Mouse (Mus musculus): ENCODE results near the gene H60b.
"Not testable (repeated sequence)": the region's sequence is repeated elsewhere in the genome, so short reads cannot be mapped to it uniquely, and the experiment has no call there.

The H60b gene

DNA sequence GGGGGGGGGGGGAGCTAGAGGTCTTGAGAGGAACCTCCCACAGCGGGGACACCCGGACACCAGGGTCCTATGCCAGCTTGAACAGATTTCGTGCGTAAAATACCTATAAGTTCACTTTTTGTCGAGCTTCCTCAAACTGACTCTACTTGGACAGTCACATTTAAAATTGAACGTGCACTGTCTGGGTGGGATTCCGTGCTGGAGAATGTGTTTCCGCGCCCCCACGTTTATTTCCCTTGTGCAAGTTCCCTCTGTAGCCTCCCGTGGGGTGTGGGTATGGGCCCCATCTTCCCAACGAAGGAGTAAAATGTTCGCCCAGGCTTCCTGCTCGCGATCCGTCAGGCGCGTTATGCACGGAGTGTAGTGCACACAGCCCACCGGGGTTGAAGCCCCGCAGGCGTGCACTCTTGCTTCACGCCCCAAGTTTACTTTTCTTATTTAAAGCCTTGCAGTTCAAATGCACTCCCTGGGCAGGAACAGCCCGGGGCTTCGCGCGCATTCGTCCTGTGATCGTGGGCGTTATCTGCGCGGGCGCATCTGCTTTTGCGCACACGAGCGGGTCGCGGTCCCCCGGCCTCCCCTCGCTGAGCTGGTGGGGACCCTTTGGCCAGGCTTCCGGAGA lies 115.4 kb downstream of the H60b start:
- no peak for DNase-seq (ENCODE audit: extremely low spot score, low spot score)

DNA sequence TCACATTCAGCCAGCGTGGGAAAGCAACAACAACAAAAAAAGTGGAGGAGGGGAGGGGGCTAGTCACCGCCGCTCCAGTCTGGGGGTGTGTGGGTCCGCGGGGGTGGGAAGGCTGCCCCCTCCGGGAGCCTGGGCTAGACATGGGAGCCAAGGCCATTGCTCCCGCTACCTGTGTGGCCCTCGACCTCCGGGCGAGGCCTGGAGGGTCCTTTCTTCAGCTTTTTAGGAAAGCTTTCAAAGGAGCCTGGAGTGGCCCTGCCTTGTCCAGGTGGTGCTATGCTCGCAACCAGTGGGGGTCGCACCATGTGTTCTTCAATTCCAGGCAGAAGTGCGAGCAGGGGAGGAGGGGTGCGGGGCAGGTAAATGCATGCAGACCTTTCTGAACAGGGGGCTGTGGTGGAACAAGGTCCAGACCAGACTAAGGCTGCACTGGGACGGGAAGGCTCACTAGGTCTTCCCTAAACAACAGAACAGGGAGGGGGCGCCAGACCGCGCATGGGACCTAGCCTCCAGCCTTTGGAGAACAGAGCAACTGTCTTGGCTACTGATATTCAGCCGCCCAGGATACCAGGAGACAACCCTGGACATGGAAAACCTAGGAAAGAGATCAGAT lies 116.2 kb downstream of the H60b start:
- peak; percentile 29 for DNase-seq (ENCODE audit: extremely low spot score, low spot score)

DNA sequence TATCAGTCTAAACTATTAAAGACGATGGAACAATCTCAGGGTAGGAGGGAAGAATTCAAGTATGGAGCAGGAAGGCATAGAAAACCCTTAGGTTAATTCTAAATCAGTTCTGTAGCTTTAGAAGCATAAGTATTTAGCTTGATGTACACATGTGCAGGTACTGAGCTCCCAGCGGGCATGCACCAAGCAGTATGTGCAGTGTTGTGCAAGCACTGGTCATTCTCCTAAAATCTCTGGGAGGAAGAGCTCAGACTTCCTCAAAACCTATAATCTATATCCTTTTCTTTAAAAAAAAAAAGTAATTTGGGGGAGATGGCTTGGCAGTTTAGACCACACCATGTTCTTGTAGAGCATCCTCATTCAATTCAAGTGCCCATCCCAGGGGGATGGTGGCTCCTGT lies 120.1 kb downstream of the H60b start:
- DNase-seq (ENCODE audit: extremely low spot score, low spot score), result not testable (repeated sequence)

DNA sequence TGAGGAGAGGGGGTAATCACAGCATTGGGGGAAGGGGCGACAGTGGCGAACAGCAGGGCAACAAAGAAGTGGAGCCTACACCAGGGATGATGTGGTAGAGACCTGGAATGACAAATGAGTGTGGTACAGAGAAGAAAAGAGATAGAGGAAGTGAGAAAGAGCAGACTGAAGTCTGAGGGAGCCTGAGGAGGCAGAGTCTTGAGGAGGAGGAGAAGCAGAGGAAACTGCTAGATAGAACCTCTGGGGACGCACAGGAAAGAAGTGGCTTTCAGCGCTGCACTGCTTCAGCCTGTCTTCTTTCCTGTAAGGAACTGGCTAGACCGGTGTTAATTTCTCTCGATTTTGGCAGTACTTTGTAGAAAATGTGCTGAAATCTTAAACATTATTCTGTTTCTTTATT lies 124.4 kb downstream of the H60b start:
- DNase-seq (ENCODE audit: extremely low spot score, low spot score), result no peak

DNA sequence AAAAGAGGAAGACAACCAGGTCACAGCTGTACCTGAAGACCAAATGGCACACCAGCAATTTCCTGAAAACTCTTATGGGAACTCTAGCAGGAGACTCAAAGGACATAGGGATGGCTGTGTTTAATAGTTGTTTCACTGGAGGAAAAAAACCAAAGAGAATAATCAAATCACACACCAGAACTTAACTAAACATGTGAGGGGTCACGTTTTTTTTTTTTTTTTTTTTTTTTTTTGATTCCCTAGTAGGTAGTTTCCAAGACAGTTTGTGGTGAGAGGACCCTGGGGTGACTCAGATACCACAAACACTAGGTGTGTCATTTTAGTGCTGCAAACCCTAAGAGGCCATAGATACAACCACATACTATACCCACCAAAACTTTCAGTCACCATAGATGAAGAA lies 137.3 kb downstream of the H60b start:
- DNase-seq (ENCODE audit: extremely low spot score, low spot score), result no peak

DNA sequence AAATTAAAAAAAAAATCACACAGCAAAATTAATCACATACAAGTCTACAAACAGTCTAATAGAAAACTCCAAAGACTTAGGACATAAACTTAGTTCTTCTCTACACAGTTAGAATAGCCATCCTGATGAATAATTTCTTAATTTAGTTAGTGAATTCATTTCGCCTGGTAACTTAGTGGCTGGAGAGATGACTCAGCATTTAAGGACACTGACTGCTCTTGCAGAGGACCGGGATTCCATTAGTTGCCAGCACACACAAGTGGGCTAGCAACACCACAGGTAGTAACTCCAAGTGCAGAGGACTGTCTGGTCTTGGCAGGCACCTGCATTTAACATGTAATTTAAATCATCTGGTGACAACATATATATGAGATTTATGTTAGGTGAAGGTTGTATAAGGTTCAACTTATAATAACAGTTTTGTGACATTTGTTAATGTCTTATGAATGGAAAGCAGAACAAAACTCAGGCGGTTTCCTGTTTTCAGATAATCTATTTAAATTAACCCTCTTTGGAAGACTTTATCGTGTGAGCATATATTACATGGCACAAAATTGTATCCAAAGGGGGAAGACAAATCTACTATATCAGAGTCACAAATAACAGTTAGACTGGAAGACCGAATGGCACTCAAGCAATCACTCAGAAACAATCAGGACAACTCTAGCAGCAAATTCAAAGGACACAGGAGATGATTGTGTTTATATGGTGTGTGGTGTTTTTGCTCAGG lies 138.8 kb downstream of the H60b start:
- no peak for DNase-seq (ENCODE audit: extremely low spot score, low spot score)

DNA sequence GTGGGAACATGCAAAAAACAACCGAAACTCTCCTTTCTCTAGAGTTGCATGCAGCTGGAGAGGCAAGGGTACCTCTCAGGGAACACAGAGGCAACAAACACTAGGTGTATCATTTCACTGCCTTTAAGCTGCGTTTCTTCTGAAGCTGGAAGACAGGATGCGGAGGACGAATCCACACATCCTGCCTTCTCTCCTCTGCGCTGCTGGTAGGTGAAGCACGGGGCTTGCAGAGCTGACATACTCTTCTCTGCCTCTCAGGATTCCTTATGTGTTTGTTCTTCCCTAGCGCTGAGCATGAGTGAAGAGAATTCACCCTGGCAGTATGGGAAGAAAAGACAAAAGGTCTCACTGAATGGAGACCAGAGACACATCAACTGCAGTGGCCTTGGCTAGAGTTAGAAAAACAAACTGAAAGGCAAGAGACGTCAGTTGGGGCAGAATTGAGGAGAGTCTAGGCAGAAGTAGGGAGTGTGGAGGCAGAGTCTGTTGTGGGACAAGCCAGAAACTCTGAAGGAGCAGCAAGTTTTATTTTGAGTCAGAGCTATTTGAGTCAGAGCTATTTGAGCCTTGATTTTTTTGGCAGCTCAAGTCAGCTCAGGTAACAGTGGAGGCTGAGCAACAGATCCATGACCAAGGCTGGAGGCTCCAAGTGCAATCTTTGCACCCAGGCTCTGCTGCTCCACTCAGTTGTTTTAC lies 139.5 kb downstream of the H60b start:
- DNase-seq (ENCODE audit: extremely low spot score, low spot score), result no peak

DNA sequence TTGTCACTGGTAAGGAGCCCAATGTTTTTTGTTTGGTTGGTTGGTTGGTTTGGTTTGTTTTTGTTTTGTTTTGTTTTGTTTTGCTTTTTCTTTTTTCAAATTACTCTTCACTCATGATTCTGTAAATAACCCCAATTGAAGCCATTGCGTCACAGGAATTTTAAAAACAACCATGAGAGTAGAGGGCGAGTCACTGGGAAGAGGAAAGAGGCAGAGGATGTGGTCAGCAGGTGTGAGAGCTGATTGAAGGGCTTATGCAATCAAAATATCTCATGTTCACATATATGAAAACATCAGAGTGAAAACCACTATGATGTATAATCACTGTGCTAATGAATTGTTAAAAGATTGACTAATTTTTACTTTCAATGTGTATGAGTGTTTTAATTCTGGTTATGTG lies 140.9 kb downstream of the H60b start:
- no peak for DNase-seq (ENCODE audit: extremely low spot score, low spot score)

DNA sequence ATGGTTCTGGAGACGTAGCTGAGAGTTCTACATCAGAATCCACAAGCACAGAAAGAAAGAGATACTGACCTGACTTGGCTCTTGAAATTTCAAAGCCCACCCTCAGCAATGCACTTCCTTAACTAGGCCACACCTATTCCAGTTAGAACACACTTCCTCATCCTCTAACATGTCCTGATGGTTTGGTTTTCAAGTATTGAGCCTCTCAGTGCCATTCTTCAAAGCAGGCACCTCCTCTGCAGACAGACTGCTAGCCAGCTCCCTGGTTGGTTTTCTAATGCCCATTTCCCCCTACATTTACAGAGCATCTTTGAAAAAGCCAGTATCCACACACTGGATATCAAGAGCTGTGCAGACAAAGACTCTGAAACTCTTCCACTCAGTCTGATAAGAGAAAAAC lies 143.3 kb downstream of the H60b start:
- no peak for DNase-seq (ENCODE audit: extremely low spot score, low spot score)

DNA sequence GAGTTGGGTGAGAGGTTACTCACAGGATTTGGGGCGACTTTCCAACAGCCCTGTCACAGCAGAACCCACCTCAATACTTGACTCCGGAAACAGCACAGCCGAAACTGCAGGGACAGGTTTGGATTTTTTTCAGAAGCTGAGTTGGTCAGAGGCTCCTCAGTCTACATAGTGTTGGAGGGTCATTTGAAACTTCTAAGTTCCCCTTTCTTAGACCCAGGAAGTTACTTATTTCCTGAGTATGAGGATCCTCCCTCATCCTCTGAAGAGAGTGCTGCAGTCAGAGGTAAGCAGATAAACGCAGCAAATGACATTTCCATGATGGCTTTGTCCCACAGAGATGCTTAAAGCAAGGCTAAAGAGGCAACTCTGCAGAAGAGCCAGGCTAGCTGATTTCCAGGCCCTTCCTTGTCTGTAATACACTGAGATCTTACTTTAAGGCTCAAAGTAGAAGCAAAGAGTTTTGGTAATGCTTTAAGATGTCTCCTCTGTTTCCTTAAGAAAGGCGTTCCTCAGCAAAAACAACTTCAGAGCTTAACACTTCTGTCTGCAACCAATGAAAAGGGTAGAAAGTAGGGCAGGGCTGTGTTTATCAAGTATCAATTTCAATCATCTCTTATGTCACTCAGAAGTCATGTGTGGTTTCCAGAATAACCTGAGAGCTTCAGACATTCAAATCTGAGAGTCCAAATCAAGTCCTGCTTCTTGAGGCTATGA lies 144.1 kb downstream of the H60b start:
- DNase-seq (ENCODE audit: extremely low spot score, low spot score), result no peak

DNA sequence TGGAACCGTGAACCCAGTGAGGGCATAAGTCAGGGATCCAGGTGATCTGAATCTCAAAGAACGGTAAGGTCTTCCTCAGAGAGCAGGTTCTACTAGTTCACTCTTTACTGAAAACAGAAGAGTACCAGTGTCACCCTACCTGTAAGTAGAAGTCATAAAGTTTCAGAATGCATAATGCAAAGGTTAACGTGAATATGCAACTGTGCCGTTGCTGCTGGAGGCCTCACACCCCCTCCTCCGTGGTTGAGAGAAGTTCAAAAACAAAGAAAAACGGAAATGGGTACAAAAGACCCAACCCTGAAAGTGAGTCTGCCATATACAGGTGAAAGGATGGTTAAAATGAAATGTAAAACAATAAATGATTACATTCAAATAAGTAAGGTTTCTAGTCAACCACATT lies 145.3 kb downstream of the H60b start:
- DNase-seq (ENCODE audit: extremely low spot score, low spot score), result no peak

DNA sequence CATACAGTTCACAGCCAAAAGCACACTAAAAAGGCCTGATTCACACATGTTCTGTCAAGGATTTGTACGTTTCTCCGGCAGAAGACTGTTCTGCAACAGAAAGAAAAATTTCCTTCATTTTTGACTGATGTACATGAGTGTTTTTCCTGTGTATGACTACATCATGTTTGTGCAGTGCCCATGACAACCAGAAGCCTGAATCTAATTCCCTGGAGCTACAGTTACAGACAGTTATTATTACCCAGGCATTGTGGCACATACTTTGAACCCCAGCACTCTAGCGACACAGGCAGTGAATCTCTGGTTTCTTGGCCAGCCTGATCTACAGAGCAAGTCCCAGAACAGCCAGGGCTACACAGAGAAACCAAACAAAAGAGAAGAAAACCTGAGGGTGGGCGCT lies 147.4 kb downstream of the H60b start:
- DNase-seq (ENCODE audit: extremely low spot score, low spot score), result no peak

DNA sequence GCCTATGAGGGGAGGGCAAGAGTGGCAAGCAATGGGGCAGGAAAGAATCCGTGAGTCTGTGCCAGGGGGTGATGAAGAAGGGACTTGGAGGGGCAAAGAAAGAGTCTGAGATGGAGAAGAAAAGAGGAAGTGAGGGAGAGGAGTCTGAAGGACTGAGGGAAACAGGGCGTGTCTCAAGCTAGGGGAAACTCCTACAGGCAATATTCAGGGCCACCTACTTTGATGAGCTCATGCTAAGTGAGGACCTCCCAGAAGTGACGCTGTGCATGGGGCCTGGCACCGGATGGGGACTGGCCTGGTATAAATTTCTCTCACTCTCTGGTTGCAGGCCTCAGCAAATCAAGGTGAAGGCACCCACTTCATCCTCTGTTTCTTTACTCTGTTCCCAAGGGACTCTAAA lies 148.1 kb downstream of the H60b start:
- no peak for DNase-seq (ENCODE audit: extremely low spot score, low spot score)

DNA sequence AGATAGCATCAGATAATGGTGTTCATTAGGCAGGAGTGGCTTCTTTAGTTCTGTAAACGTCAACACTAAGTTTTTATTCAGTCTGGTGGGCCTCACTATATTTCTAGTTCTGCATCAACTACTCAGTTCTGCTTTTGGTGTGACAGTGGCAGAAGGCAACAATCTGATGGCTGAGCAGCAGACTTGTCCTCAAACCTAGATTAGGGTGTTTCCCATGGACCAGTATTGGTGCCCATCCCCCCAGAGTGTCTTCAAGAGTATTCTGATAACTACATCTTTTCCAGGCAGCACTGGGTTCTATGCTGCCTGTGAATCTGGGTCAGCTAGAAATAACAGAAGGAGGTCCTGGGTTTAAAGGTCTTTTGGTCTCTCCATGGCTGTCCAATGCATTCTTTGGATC lies 149.8 kb downstream of the H60b start:
- DNase-seq (ENCODE audit: extremely low spot score, low spot score), result no peak

DNA sequence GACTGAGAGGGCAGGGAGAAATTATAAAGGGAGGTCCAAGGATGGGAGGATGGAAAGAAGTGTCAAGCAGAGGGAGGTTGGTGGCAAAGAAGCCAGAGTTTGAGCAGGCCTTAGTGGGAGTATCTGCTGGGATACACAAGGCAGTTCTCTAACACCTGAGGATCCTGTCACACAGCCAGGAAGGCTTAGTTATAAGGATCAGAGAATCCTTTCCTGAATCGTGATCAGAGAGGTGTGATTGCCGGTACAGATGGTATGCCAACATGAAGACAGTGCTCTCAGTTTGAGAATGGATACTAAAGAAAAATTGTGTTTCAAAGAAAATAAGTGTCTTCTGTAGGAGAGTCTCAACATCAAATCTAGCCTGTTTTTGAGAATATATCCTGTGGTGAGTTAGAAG lies 164.5 kb downstream of the H60b start:
- no peak for DNase-seq (ENCODE audit: extremely low spot score, low spot score)

All from neural tube, embryonic 10.5 days (tissue).